Mouse (Mus musculus): ENCODE results near the gene Epb41l4b.

Epb41l4b gene

DNA sequence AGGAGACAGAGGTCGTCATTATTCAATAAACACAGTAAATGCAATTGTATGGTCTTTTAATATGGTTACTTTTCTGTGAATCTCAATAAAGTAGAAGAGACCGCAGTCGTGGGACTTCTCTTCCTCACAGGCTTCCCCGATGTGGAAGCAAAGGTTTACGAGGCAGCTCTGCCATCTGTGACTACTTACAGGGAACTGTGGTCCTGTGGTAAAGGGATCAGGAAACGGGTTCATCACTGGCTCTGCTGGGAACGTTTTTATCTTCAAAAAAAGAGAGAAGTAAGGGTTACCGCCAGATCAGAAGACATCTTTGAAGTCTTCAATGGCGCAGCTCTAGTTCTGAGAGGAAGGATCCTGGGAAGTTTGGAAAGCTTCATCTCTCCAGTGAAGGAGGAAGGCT is 135.5 kb downstream of the Epb41l4b start:
- DNase-seq: no peak

GRCm38 (mm10) chr4:57005011-57005410 is 138.2 kb downstream of the Epb41l4b start:
- no peak for DNase-seq

GRCm38 (mm10) chr4:57003886-57004285 is 139.4 kb downstream of the Epb41l4b start:
- DNase-seq: no peak

GRCm38 (mm10) chr4:57002751-57003150 is 140.5 kb downstream of the Epb41l4b start:
- no peak for DNase-seq

DNA sequence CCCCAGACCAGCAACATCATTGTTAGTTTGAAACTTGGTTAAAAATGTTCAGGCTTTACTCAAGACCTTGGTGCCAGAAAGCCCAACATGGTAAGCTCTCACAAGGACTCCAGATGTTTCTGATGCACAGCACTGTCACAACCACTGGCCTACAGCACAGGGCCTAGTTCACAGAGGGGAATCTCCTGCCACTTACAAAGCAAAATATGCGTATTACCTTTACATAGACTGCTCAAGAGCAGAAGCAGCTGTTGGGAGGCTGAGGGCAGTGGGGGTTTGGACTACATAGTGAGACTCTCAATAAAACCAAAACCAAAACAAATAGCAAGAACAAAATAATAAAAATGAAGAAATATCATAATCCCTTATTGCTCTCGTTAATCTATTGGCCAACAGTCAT is 141.8 kb downstream of the Epb41l4b start:
- no peak for DNase-seq

DNA sequence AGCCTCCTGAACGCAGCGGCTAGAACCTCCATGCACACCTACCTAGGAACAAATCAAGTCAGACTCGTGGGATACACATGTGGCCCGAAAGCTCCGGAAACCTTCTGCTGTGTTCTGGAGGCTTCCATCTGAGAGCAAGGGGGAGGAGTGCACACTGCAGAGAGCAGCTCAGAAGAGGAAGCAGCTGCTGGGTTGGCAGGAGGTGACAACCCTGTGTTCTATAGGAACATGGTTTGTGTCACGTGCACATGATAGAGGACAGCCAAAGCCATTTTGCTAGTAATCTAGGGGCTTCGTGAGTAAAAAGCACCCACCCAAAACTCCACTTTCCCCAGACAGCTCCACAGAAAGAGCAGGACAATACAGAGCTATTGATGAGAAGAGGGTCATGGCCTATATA is 149.9 kb downstream of the Epb41l4b start:
- DNase-seq: no peak

GRCm38 (mm10) chr4:56991951-56992350 is 151.3 kb downstream of the Epb41l4b start:
- no peak for DNase-seq

GRCm38 (mm10) chr4:56990215-56990584 is 153.0 kb downstream of the Epb41l4b start, which contains the start of gene Frrs1l:
Frrs1l (minus strand) TSS chr4:56990391.
- DNase-seq: no peak

- DNase-seq: no peak
These were observed 153.6 kb downstream of the Epb41l4b start for GRCm38 (mm10) chr4:56989431-56990214.

- DNase-seq: peak; percentile 93
These were observed 177.6 kb downstream of the Epb41l4b start for GRCm38 (mm10) chr4:56965586-56966179.

DNA sequence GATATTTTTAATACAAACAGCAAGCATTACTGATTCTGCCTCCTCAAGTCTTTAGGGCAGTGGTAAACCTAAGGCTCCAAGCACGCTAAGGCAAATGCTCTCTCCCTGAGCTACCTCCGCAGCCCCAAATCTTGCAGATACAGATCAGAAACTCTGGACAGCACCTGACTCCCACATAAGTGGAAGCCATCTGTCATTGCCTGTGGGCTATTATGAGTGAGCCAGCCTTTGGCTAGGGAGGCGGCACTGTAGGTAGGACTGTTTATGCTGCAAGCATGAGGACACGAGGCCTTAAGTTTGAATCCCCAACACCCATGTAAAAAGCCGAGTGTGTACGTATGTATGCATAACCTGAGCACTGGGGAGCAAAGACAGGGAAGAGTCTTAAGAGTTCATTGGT is 179.6 kb downstream of the Epb41l4b start:
- peak; percentile 61 for DNase-seq

DNA sequence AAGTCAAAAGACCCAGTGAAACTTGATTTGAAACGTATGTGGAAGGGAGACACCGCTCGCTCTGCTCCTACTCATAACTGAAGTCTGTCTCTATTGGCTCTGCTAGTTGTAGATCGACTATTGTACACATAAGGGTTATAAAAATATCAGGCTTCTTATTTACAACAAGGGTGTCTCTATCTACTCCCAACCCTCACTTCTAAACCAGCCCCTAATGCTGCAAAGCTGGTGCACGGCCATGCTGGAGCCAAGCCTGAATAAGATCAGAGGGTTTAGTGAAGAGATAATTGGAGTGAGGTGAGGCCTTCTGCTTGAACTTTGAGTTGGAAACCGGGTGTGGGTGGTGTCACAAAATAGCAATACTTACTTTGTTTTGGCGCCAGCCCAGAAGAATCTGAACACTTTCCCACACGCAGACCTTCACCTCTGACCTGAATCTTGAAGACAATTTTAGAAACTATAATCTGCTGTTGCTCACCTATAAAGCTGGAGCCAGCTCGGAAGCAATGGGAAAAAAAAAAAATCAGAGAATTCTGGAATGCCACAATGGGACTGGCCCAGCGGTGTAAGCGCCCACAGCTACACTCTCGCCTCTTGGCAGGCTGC is 181.8 kb downstream of the Epb41l4b start:
- peak; percentile 95 for DNase-seq

DNA sequence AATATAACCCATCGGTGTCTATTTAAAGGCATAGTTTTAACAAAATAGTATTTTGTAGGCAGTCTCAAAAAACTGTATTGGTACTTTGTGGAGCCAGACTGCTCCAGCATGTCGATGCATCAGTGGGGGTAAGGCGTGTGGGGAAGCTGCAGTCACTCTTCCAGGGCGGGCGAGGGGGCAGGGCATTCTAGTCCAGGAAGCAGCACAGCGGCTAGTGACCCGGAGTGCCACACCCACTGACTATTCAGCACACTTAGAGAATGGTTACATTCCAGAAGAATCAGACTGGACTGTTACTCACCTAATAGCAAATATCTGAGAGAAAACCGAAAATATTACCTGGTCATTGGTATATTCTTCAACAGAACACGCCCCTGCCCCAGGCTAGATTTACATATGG is 185.7 kb downstream of the Epb41l4b start:
- DNase-seq: peak; percentile 92

- peak; percentile 33 for DNase-seq
These were observed 190.0 kb downstream of the Epb41l4b start for GRCm38 (mm10) chr4:56953235-56953634.

GRCm38 (mm10) chr4:56951701-56952100 is 191.5 kb downstream of the Epb41l4b start:
- peak; percentile 42 for DNase-seq

DNA sequence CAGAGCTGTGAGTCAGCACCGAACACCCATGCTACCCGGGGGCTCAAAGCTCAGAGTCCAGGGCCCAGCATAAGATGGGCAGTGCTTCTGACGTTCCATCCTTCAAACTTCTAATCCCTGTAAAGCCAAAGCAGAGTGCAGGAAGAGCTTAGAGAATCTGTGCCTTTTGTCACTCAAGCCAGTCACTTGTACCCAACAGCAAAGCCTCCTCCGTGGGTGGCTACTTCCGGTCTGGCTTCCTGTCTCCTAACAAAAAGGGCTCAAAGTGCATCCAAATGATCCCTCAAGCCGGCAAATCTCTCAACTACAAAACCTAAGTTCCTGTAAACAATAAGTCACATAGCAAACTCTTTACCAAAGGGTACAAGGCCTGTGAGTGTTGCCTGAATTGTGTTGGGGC is 193.7 kb downstream of the Epb41l4b start:
- DNase-seq: peak; percentile 96

DNA sequence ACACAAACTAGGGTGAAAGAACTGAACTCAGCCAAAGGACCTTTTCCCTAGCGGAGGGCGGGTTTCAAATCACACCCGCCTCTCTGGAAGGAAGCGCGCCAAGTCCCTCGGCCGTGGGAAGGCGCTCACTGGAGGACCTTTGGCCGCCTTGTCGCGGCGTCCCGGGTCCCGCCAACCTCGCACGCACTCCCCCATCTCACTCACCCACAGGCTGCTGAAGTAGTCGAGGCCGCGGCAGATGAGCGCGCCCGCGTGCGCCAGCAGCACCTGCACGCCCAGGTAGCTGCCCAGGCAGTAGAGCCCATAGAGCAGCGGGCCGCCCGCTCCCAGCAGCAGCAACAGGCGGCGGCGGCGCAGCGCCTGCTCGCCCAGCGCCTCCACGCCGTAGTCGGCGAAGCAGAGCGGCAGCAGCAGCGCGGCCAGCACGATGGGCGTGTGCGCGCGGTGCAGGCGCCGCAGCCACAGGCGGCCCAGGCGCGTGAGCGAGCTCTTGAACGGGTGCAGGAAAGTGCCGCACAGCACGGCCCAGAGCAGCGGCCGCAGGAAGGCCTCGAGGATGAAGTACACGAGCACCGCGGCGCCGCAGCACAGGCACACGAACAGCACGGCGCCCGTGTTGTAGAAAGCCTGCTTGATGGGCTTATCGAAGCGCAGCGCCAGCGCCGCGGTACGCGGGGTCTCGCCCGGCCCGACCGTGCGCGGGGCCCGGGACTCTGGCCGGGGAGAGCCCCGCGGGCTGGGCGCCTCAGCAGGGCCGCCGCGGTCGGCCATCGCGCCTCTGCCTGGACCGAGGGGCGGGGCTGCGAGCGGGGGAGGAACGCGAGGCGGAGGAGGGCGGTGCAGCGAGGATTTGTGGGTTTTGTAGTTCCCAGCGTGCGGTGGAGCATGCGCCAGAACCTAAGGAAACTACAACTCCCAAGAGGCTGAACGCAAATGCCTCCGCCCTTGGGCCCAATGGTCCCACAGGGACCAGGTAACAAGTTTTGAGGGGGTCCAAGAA is 196.3 kb downstream of the Epb41l4b start, which contains the start of gene Tmem245:
Gene Tmem245 (minus strand): TSS at position 797 of the 1,000 bp plus-strand sequence.
- peak; percentile 99 for DNase-seq

GRCm38 (mm10) chr4:56946180-56946579 is 197.1 kb downstream of the Epb41l4b start:
- no peak for DNase-seq

- DNase-seq: peak; percentile 92
These were observed 199.0 kb downstream of the Epb41l4b start for GRCm38 (mm10) chr4:56944286-56944685.

GRCm38 (mm10) chr4:56943258-56943657 is 200.0 kb downstream of the Epb41l4b start:
- no peak for DNase-seq

DNA sequence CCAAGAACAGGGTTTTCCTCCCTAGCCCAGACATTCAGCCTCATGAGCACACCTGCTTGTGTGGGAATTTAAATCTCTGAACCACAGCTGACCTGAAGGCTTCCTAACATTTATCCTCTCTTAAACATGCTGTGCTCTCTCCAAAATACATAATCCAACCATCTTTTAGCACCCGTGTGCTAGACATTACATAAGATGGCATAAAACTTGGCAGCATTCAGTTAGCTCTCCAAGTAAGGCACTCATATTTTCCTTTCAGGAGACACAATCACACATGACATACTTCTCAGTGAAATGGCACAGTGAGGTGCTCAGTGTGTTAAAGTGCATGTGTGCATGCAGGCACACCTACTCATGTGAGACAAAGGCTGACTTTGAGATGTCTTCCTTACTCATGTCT is 200.7 kb downstream of the Epb41l4b start:
- DNase-seq: no peak
